Mouse (Mus musculus) G1E (cell line): ENCODE results near the gene Asb12.

Experiments
- CTCF ChIP-seq: IDR thresholded peaks from 2 replicates; pipeline ENCODE4 v1.5.1; 2012; ENCODE audit warnings: low read depth, low read length, inconsistent platforms, mixed read lengths
- GATA1 ChIP-seq: IDR thresholded peaks from 2 replicates; pipeline ENCODE4 v1.6.1; 2012; ENCODE audit warnings: borderline replicate concordance, low read length, inconsistent platforms, mixed read lengths

GRCm38 (mm10) chrX:95442261-95442660, 115.5 kb downstream of the Asb12 start:
- no peak for TF ChIP-seq CTCF
- TF ChIP-seq GATA1: no peak
